Mouse (Mus musculus) myocyte (in vitro differentiated cells): ENCODE measurements around the gene Slc7a4. TPM values are rescaled to one million over a fixed set of nuclear protein-coding genes. Genes with fewer than 3 reads are reported as not detected.

ENCODE experiments used
- H3K27me3 ChIP-seq: one replicate; pipeline ENCODE4 v1.6.1; 2011; ENCODE audit not compliant: control insufficient read depth, insufficient read depth, insufficient read length
- H3K36me3 ChIP-seq: one replicate; pipeline ENCODE4 v1.6.1; 2011; ENCODE audit not compliant: control insufficient read depth, insufficient read depth
- H3K4me2 ChIP-seq: one replicate; pipeline ENCODE4 v1.6.1; 2011; ENCODE audit warnings: low read depth, control low read depth
- H3K4me3 ChIP-seq: one replicate; pipeline ENCODE4 v1.5.1; 2011; ENCODE audit warnings: mild to moderate bottlenecking, control low read depth, moderate library complexity
- H3K79me2 ChIP-seq: one replicate; pipeline ENCODE4 v1.6.1; 2011; ENCODE audit not compliant: control insufficient read depth, insufficient read depth
- H3ac ChIP-seq: one replicate; pipeline ENCODE4 v1.6.1; 2011; ENCODE audit not compliant: control insufficient read depth, insufficient read length
- CEBPB ChIP-seq: IDR thresholded peaks from 2 replicates; pipeline ENCODE4 v1.6.1; 2011; ENCODE audit warnings: mild to moderate bottlenecking, moderate library complexity; ENCODE audit not compliant: poor library complexity, insufficient read depth, severe bottlenecking
- E2F4 ChIP-seq: IDR thresholded peaks from one replicate; pipeline ENCODE4 v1.6.1; 2011; ENCODE audit warnings: mild to moderate bottlenecking, control low read depth, moderate library complexity; ENCODE audit not compliant: insufficient read depth
- MAX ChIP-seq: IDR thresholded peaks from one replicate; pipeline ENCODE4 v1.6.1; 2011; ENCODE audit warnings: low read depth, mild to moderate bottlenecking, control low read depth
- MYOD1 ChIP-seq, 3 experiments: IDR thresholded peaks; one replicate each; pipeline ENCODE4 v1.6.1; 2011; ENCODE audit warnings: control low read depth in 2 of 3, low read depth in 2 of 3, mild to moderate bottlenecking in 2 of 3, moderate library complexity in 1 of 3; ENCODE audit not compliant: insufficient read length in 2 of 3, control insufficient read depth in 1 of 3
- MYOG ChIP-seq, 3 experiments: IDR thresholded peaks; one replicate each; pipeline ENCODE4 v1.6.1; 2011; ENCODE audit warnings: control low read depth in 2 of 3, low read depth in 2 of 3, mild to moderate bottlenecking in 2 of 3; ENCODE audit not compliant: insufficient read length in 2 of 3, control insufficient read depth in 1 of 3, insufficient read depth in 1 of 3
- POLR2A ChIP-seq: IDR thresholded peaks from one replicate; pipeline ENCODE4 v1.6.1; 2011; ENCODE audit warnings: low read depth, mild to moderate bottlenecking, control low read depth, moderate library complexity; ENCODE audit not compliant: insufficient read length
- POLR2AphosphoS2 ChIP-seq: IDR thresholded peaks from one replicate; pipeline ENCODE4 v1.6.1; 2011; ENCODE audit warnings: low read depth, control low read depth; ENCODE audit not compliant: insufficient read length
- REST ChIP-seq: IDR thresholded peaks from one replicate; pipeline ENCODE4 v1.6.1; 2011; ENCODE audit warnings: mild to moderate bottlenecking, control low read depth, moderate library complexity; ENCODE audit not compliant: insufficient read depth, insufficient read length
- SRF ChIP-seq: IDR thresholded peaks from one replicate; pipeline ENCODE4 v1.6.1; 2011; ENCODE audit warnings: low read depth; ENCODE audit not compliant: control insufficient read depth, insufficient read length
- TCF12 ChIP-seq: IDR thresholded peaks from one replicate; pipeline ENCODE4 v1.6.1; 2011; ENCODE audit warnings: mild to moderate bottlenecking, control low read depth; ENCODE audit not compliant: poor library complexity, insufficient read depth, severe bottlenecking
- TCF3 ChIP-seq: IDR thresholded peaks from one replicate; pipeline ENCODE4 v1.6.1; 2011; ENCODE audit warnings: low read depth, control low read depth; ENCODE audit not compliant: insufficient read length
- USF1 ChIP-seq: IDR thresholded peaks from one replicate; pipeline ENCODE4 v1.6.1; 2011; ENCODE audit warnings: low read depth, mild to moderate bottlenecking, control low read depth, moderate library complexity
- polyA plus RNA-seq: library from polyadenylated mRNA; unstranded; fragments of >200 nt; fragmentation: generic; extraction: Trizol; gene quantifications from one replicate; pipeline ENCODE4 v1.2.1, GENCODE M21; 2012; ENCODE audit warnings: missing spikeins

The Slc7a4 gene
- polyA plus RNA-seq, 1 experiment: 1.1 TPM

DNA sequence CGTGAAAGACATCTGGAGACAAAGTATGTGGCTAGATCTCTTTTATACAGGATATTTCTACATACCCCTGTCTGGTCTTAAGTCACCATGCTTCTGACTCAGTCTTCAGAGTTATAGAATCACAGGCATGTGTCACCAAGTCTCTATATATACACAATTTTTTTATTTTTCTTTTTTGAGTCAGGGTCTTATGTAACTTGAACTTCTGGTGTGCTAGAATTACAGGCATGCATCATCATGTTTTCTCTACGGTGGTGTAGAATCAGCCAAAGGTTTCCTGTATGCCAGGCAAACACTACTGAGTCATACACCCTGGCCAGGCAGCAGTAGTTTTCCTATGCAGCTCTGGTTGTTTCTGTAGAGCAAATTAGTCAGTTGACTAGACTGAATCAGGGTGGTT is 40.4 kb downstream of the Slc7a4 start:
- Histone ChIP-seq H3K79me2 (no peaks in the 10 kb centered on the region), H3K4me2 (peak overlapping the region; percentile 34), H3K27me3 (no peaks in the 10 kb centered on the region), H3K4me3 (no peak overlapping the region), H3K36me3 (no peaks in the 10 kb centered on the region), H3ac (no peak overlapping the region)
- TF ChIP-seq REST: no peak
- TF ChIP-seq POLR2A: no peak
- TF ChIP-seq MAX: no peak
- TF ChIP-seq SRF: no peak
- no peak for TF ChIP-seq MYOD1 (IDR thresholded peaks at IDR 0.05; ENCODE audit: control insufficient read depth in 1 of 3, insufficient read length in 2 of 3, low read depth in 2 of 3)
- TF ChIP-seq TCF3: no peak
- TF ChIP-seq USF1: no peak
- TF ChIP-seq TCF12: no peak
- no peak for TF ChIP-seq MYOG (IDR thresholded peaks at IDR 0.05; ENCODE audit: control insufficient read depth in 1 of 3, insufficient read depth in 1 of 3, insufficient read length in 2 of 3, low read depth in 2 of 3)
- TF ChIP-seq POLR2AphosphoS2: no peak
- no peak for TF ChIP-seq CEBPB
- TF ChIP-seq E2F4: no peak

DNA sequence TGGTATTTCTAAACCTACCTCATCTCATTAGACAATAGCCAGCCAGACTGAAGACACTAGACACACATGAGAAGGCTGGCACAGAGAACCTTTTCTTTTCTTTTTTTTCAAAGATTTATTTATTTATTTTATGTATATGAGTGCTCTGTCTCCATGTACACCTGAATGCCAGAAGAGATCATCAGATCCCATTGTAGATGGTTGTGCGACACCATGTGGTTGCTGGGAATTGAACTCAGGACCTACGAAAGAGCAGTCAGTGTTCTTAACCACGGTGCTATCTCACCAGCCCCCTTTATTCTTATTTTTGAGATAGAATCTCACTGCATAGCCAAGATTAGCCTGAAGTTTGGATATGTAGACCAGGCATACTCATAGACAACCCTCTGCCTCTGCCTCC is 46.4 kb downstream of the Slc7a4 start:
- TF ChIP-seq USF1 (no peak), MYOG (IDR thresholded peaks at IDR 0.05; ENCODE audit: control insufficient read depth in 1 of 3, insufficient read depth in 1 of 3, insufficient read length in 2 of 3, low read depth in 2 of 3) (no peak), TCF3 (no peak), MAX (no peak), POLR2A (no peak), MYOD1 (IDR thresholded peaks at IDR 0.05; ENCODE audit: control insufficient read depth in 1 of 3, insufficient read length in 2 of 3, low read depth in 2 of 3) (no peak), CEBPB (no peak), TCF12 (no peak), REST (no peak), E2F4 (no peak), POLR2AphosphoS2 (no peak), SRF (no peak)
- H3K27me3 ChIP-seq: no peaks in the 10 kb centered on the region
- H3K4me3 ChIP-seq: no peak overlapping the region
- H3K36me3 ChIP-seq: no peaks in the 10 kb centered on the region
- H3K79me2 ChIP-seq: no peaks in the 10 kb centered on the region
- H3K4me2 ChIP-seq: no peak overlapping the region
- H3ac ChIP-seq: no peak overlapping the region

DNA sequence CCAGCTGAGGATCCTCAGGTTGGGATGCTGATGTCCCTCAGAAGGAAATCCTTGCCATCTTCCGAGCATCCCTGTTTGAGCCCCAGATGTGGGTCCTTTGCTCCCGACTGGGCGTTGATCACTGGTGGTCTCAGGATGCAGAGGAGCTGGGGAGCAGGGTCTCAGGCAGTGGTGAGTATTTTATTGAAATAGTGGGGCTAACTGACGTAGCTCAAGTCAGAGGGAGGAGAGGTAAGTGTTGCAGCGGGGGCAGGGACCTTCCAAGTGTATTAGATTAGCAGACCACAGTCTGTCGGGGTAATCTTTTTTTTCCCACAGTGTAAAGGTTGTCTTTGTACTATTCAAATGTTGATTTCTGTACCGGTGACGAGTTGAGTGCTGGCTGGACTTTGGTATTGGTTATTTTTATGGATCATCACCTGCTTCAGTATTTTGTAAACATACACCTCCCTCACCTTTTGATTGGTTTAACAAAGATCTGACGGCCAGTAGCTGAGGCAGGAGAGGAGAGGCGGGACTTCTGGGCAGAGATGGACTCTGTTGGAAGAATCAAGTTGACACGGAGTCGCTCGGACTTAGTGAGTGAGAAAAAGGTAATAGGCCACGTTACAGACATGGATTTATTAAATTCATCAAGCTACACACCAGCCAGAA is 50.2 kb downstream of the Slc7a4 start:
- H3K4me3 ChIP-seq: no peak overlapping the region
- H3K27me3 ChIP-seq: no peaks in the 10 kb centered on the region
- H3K4me2 ChIP-seq: no peak overlapping the region
- H3K79me2 ChIP-seq: no peaks in the 10 kb centered on the region
- H3K36me3 ChIP-seq: peaks cover 3% of the 10 kb centered on the region
- no peak overlapping the region for H3ac ChIP-seq
- TF ChIP-seq POLR2A (no peak), CEBPB (no peak), MAX (no peak), POLR2AphosphoS2 (no peak), MYOD1 (IDR thresholded peaks at IDR 0.05; ENCODE audit: control insufficient read depth in 1 of 3, insufficient read length in 2 of 3, low read depth in 2 of 3) (no peak), SRF (no peak), USF1 (no peak), REST (no peak), MYOG (IDR thresholded peaks at IDR 0.05; ENCODE audit: control insufficient read depth in 1 of 3, insufficient read depth in 1 of 3, insufficient read length in 2 of 3, low read depth in 2 of 3) (no peak), TCF3 (no peak), TCF12 (no peak), E2F4 (no peak)

DNA sequence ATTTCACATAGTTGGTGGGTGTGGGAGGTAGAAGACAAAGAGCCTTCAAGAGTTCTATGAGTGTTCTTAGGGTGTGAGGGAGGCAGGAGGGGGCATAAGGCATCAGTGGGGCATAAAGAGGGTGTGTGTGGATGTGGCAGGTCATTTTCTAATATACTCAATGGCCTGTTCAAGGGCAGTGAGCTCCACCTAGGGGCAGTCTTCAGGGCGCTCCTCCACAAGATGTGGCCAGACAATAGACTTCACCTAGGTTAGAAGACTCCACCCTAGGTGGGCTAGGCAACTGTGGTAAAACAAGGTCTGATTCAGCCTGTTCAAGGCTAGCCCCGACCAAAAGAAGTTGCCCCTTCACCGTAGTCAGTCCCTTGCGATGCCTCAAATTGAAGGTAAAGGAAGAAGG is 50.7 kb downstream of the Slc7a4 start:
- H3K79me2 ChIP-seq: no peaks in the 10 kb centered on the region
- TF ChIP-seq CEBPB (no peak), REST (no peak), SRF (no peak), POLR2AphosphoS2 (no peak), MYOD1 (IDR thresholded peaks at IDR 0.05; ENCODE audit: control insufficient read depth in 1 of 3, insufficient read length in 2 of 3, low read depth in 2 of 3) (no peak), MYOG (IDR thresholded peaks at IDR 0.05; ENCODE audit: control insufficient read depth in 1 of 3, insufficient read depth in 1 of 3, insufficient read length in 2 of 3, low read depth in 2 of 3) (no peak), USF1 (no peak), E2F4 (no peak)
- no peak overlapping the region for H3ac ChIP-seq
- peaks cover 6% of the 10 kb centered on the region for H3K36me3 ChIP-seq
- peak overlapping the region; percentile 93 for H3K4me3 ChIP-seq
- H3K4me2 ChIP-seq: peak overlapping the region; percentile 99
- H3K27me3 ChIP-seq: no peaks in the 10 kb centered on the region
